Mouse (Mus musculus): ENCODE data around the gene Aox2. TPM values are rescaled to one million over a fixed set of nuclear protein-coding genes. Genes with fewer than 3 reads are reported as not detected.
A peak's percentile ranks its signal among the peaks of the same experiment; 100 is the strongest.

Gene Aox2
- polyA plus RNA-seq, 1 experiment from 2014 or later: not detected

- Histone ChIP-seq H3K9ac (ENCODE audit: low read length) (no peak overlapping the region), H3K4me3 (ENCODE audit: low read length) (no peak overlapping the region), H3K4me2 (ENCODE audit: low read depth, low read length) (no peak overlapping the region), H3K27ac (ENCODE audit: low read length) (no peak overlapping the region), H3K4me1 (replicated peaks; ENCODE audit: control insufficient read depth, insufficient read depth, low read length) (no peaks in the 10 kb centered on the region), H3K36me3 (ENCODE audit: control insufficient read depth, insufficient read depth, low read length) (no peaks in the 10 kb centered on the region), H3K9me3 (ENCODE audit: control insufficient read depth, low read length) (no peaks in the 10 kb centered on the region), H3K27me3 (ENCODE audit: control insufficient read depth, insufficient read depth, low read depth, low read length) (no peaks in the 10 kb centered on the region)
- no peak for ATAC-seq (ENCODE audit: low read depth)
- 77% methylated on average over 4 of the region's 4 CpGs for WGBS
Measured at GRCm38 (mm10) chr1:58280381-58280780, 2.3 kb downstream of the Aox2 start.

- H3K27me3 ChIP-seq (ENCODE audit: control insufficient read depth, insufficient read depth, low read depth, low read length): no peaks in the 10 kb centered on the region
- no peak overlapping the region for H3K4me3 ChIP-seq (ENCODE audit: low read length)
- no peaks in the 10 kb centered on the region for H3K4me1 ChIP-seq (replicated peaks; ENCODE audit: control insufficient read depth, insufficient read depth, low read length)
- 66% methylated on average over 13 of the region's 13 CpGs for WGBS
- ATAC-seq (ENCODE audit: low read depth): no peak
- H3K36me3 ChIP-seq (ENCODE audit: control insufficient read depth, insufficient read depth, low read length): no peaks in the 10 kb centered on the region
- H3K27ac ChIP-seq (ENCODE audit: low read length): no peak overlapping the region
- no peak overlapping the region for H3K4me2 ChIP-seq (ENCODE audit: low read depth, low read length)
- H3K9me3 ChIP-seq (ENCODE audit: control insufficient read depth, low read length): no peaks in the 10 kb centered on the region
- H3K9ac ChIP-seq (ENCODE audit: low read length): no peak overlapping the region
Measured at GRCm38 (mm10) chr1:58280939-58281624, 3.0 kb downstream of the Aox2 start.

GRCm38 (mm10) chr1:58281625-58281988, 3.5 kb downstream of the Aox2 start:
- no peak overlapping the region for H3K9ac ChIP-seq (ENCODE audit: low read length)
- no peaks in the 10 kb centered on the region for H3K36me3 ChIP-seq (ENCODE audit: control insufficient read depth, insufficient read depth, low read length)
- no peaks in the 10 kb centered on the region for H3K9me3 ChIP-seq (ENCODE audit: control insufficient read depth, low read length)
- WGBS: 66% methylated on average over 4 of the region's 4 CpGs
- no peak overlapping the region for H3K4me2 ChIP-seq (ENCODE audit: low read depth, low read length)
- H3K27me3 ChIP-seq (ENCODE audit: control insufficient read depth, insufficient read depth, low read depth, low read length): no peaks in the 10 kb centered on the region
- H3K4me1 ChIP-seq (replicated peaks; ENCODE audit: control insufficient read depth, insufficient read depth, low read length): no peaks in the 10 kb centered on the region
- H3K27ac ChIP-seq (ENCODE audit: low read length): no peak overlapping the region
- no peak overlapping the region for H3K4me3 ChIP-seq (ENCODE audit: low read length)
- no peak for ATAC-seq (ENCODE audit: low read depth)

DNA sequence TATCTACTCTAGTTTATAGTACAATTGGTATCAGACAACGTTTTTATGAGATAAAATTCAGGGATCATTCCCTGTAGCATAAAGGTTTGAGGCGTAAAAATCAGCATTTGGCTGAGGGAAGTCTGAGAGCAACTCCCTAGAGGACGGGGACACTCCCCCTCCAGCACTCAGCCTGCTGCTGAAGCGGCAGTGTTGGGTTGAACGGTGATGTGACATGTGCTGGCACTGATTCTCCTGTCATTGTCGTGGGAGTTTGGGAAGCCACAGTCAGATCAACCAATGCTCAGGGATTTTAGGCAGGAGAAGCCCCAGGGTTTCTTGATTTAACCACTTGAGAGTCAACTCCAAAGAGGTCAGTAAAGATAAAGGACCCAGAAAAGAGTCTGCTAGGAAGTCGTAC, 6.4 kb downstream of the Aox2 start:
- WGBS: 31% methylated on average over 7 of the region's 7 CpGs
- Histone ChIP-seq H3K36me3 (ENCODE audit: control insufficient read depth, insufficient read depth, low read length) (no peaks in the 10 kb centered on the region), H3K4me2 (ENCODE audit: low read depth, low read length) (no peak overlapping the region), H3K9ac (ENCODE audit: low read length) (no peak overlapping the region), H3K9me3 (ENCODE audit: control insufficient read depth, low read length) (no peaks in the 10 kb centered on the region), H3K4me1 (replicated peaks; ENCODE audit: control insufficient read depth, insufficient read depth, low read length) (no peaks in the 10 kb centered on the region), H3K27me3 (ENCODE audit: control insufficient read depth, insufficient read depth, low read depth, low read length) (no peaks in the 10 kb centered on the region), H3K27ac (ENCODE audit: low read length) (no peak overlapping the region), H3K4me3 (ENCODE audit: low read length) (no peak overlapping the region)
- ATAC-seq (ENCODE audit: low read depth): no peak

DNA sequence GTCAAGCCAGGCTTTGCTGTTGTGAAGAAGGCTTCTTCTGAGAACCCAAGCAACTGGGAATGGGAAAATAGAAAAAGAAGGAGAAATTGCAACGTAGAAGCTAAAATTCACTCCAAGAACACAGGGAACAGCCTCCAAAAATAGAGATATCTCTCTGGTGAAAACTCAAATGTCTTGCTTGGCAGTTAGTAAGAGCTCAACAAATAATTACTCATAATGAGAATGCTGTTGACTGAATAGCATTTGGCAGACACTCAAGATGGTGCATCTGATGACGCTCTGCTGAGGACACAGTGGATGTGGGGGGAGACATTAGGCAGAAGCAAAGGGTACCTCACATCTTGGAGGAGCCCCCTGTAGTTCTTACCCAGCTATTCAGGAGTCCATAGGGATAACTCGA, 10.0 kb downstream of the Aox2 start:
- H3K4me2 ChIP-seq (ENCODE audit: low read depth, low read length): no peak overlapping the region
- H3K4me1 ChIP-seq (replicated peaks; ENCODE audit: control insufficient read depth, insufficient read depth, low read length): peaks cover 5% of the 10 kb centered on the region; the same call in 1 of the 2 replicates
- ATAC-seq (ENCODE audit: low read depth): no peak
- no peak overlapping the region for H3K9ac ChIP-seq (ENCODE audit: low read length)
- no peaks in the 10 kb centered on the region for H3K9me3 ChIP-seq (ENCODE audit: control insufficient read depth, low read length)
- no peaks in the 10 kb centered on the region for H3K27me3 ChIP-seq (ENCODE audit: control insufficient read depth, insufficient read depth, low read depth, low read length)
- 62% methylated on average over 3 of the region's 3 CpGs for WGBS
- no peak overlapping the region for H3K27ac ChIP-seq (ENCODE audit: low read length)
- no peak overlapping the region for H3K4me3 ChIP-seq (ENCODE audit: low read length)
- no peaks in the 10 kb centered on the region for H3K36me3 ChIP-seq (ENCODE audit: control insufficient read depth, insufficient read depth, low read length)

GRCm38 (mm10) chr1:58289863-58290469, 11.8 kb downstream of the Aox2 start:
- H3K27me3 ChIP-seq (ENCODE audit: control insufficient read depth, insufficient read depth, low read depth, low read length): no peaks in the 10 kb centered on the region
- ATAC-seq (ENCODE audit: low read depth): no peak
- no peaks in the 10 kb centered on the region for H3K9me3 ChIP-seq (ENCODE audit: control insufficient read depth, low read length)
- H3K36me3 ChIP-seq (ENCODE audit: control insufficient read depth, insufficient read depth, low read length): no peaks in the 10 kb centered on the region
- no peak overlapping the region for H3K4me2 ChIP-seq (ENCODE audit: low read depth, low read length)
- peaks cover 5% of the 10 kb centered on the region; the same call in 1 of the 2 replicates for H3K4me1 ChIP-seq (replicated peaks; ENCODE audit: control insufficient read depth, insufficient read depth, low read length)
- no peak overlapping the region for H3K9ac ChIP-seq (ENCODE audit: low read length)
- no peak overlapping the region for H3K27ac ChIP-seq (ENCODE audit: low read length)
- WGBS: 39% methylated on average over 16 of the region's 16 CpGs
- H3K4me3 ChIP-seq (ENCODE audit: low read length): no peak overlapping the region

GRCm38 (mm10) chr1:58291394-58292300, 13.5 kb downstream of the Aox2 start:
- H3K9ac ChIP-seq (ENCODE audit: low read length): no peak overlapping the region
- no peaks in the 10 kb centered on the region for H3K9me3 ChIP-seq (ENCODE audit: control insufficient read depth, low read length)
- H3K4me1 ChIP-seq (replicated peaks; ENCODE audit: control insufficient read depth, insufficient read depth, low read length): peaks cover 5% of the 10 kb centered on the region; the same call in 1 of the 2 replicates
- peak overlapping the region; percentile 32; the same call in 1 of the 2 replicates for H3K27ac ChIP-seq (ENCODE audit: low read length)
- no peaks in the 10 kb centered on the region for H3K36me3 ChIP-seq (ENCODE audit: control insufficient read depth, insufficient read depth, low read length)
- ATAC-seq (ENCODE audit: low read depth): peak; percentile 83
- 36% methylated on average over 13 of the region's 13 CpGs for WGBS
- no peak overlapping the region for H3K4me2 ChIP-seq (ENCODE audit: low read depth, low read length)
- no peaks in the 10 kb centered on the region for H3K27me3 ChIP-seq (ENCODE audit: control insufficient read depth, insufficient read depth, low read depth, low read length)
- H3K4me3 ChIP-seq (ENCODE audit: low read length): no peak overlapping the region

GRCm38 (mm10) chr1:58294730-58295129, 16.6 kb downstream of the Aox2 start:
- no peaks in the 10 kb centered on the region for H3K27me3 ChIP-seq (ENCODE audit: control insufficient read depth, insufficient read depth, low read depth, low read length)
- no peaks in the 10 kb centered on the region for H3K36me3 ChIP-seq (ENCODE audit: control insufficient read depth, insufficient read depth, low read length)
- H3K27ac ChIP-seq (ENCODE audit: low read length): no peak overlapping the region
- H3K4me1 ChIP-seq (replicated peaks; ENCODE audit: control insufficient read depth, insufficient read depth, low read length): peaks cover 5% of the 10 kb centered on the region; the same call in 1 of the 2 replicates
- no peak overlapping the region for H3K9ac ChIP-seq (ENCODE audit: low read length)
- H3K4me2 ChIP-seq (ENCODE audit: low read depth, low read length): no peak overlapping the region
- no peaks in the 10 kb centered on the region for H3K9me3 ChIP-seq (ENCODE audit: control insufficient read depth, low read length)
- ATAC-seq (ENCODE audit: low read depth): no peak
- H3K4me3 ChIP-seq (ENCODE audit: low read length): no peak overlapping the region
- 75% methylated on average over 5 of the region's 5 CpGs for WGBS

DNA sequence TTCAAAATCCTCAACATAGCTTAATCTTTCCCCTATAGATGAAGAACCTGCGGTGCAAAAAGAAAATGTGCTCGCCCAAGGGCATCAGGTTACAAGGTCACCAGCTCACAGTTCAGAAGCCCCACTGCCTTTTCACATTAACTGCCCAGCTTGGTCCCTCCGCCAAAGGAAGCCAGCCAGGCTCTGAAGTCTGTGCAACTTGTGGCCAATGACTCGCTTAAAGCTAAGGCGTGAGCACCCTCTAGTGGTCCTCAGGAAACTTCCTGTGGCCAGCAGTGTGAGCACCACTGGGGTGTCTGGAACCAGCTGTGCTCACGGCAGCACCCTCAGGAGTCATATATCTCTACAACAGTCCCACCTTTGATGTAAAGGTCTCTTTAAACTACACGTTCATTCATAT, 18.2 kb downstream of the Aox2 start:
- peaks cover 5% of the 10 kb centered on the region; the same call in 1 of the 2 replicates for H3K4me1 ChIP-seq (replicated peaks; ENCODE audit: control insufficient read depth, insufficient read depth, low read length)
- H3K27ac ChIP-seq (ENCODE audit: low read length): no peak overlapping the region
- H3K9me3 ChIP-seq (ENCODE audit: control insufficient read depth, low read length): no peaks in the 10 kb centered on the region
- no peak overlapping the region for H3K4me3 ChIP-seq (ENCODE audit: low read length)
- no peaks in the 10 kb centered on the region for H3K27me3 ChIP-seq (ENCODE audit: control insufficient read depth, insufficient read depth, low read depth, low read length)
- 4% methylated on average over 7 of the region's 7 CpGs for WGBS
- ATAC-seq (ENCODE audit: low read depth): peak; percentile 58; the same call in 1 of the 2 replicates
- no peak overlapping the region for H3K9ac ChIP-seq (ENCODE audit: low read length)
- no peaks in the 10 kb centered on the region for H3K36me3 ChIP-seq (ENCODE audit: control insufficient read depth, insufficient read depth, low read length)
- no peak overlapping the region for H3K4me2 ChIP-seq (ENCODE audit: low read depth, low read length)
